Mouse (Mus musculus) heart, embryonic 10.5 days (tissue): ENCODE data around the gene Krtap2-4. TPM values are rescaled to one million over a fixed set of nuclear protein-coding genes. Genes with fewer than 3 reads are reported as not detected.
"Not testable (repeated sequence)": the region's sequence is repeated elsewhere in the genome, so short reads cannot be mapped to it uniquely, and the experiment has no call there.

ENCODE experiments used
- DNase-seq: peaks from one replicate; pipeline ENCODE4 v3.0.0-alpha.2; 2017; ENCODE audit warnings: low spot score
- H3K27ac ChIP-seq: fragments of 300-500 bp; sonication (generic); 2 replicates; pipeline ENCODE4 v1.5.1; 2016; ENCODE audit warnings: mild to moderate bottlenecking
- H3K27me3 ChIP-seq: fragments of 300-500 bp; sonication (generic); 2 replicates; pipeline ENCODE4 v1.6.1; 2016; ENCODE audit warnings: mild to moderate bottlenecking; ENCODE audit not compliant: poor library complexity, insufficient read depth, severe bottlenecking
- H3K36me3 ChIP-seq: fragments of 300-500 bp; sonication (generic); 2 replicates; pipeline ENCODE4 v1.6.1; 2016; ENCODE audit warnings: mild to moderate bottlenecking, moderate library complexity
- H3K4me1 ChIP-seq: fragments of 300-500 bp; sonication (generic); 2 replicates; pipeline ENCODE4 v1.6.1; 2016; ENCODE audit warnings: mild to moderate bottlenecking
- H3K4me3 ChIP-seq: fragments of 300-500 bp; sonication (generic); 2 replicates; pipeline ENCODE4 v1.5.1; 2016; ENCODE audit warnings: mild to moderate bottlenecking, moderate library complexity
- H3K9me3 ChIP-seq: fragments of 300-500 bp; sonication (generic); 2 replicates; pipeline ENCODE4 v1.6.1; 2016; ENCODE audit warnings: mild to moderate bottlenecking, moderate library complexity
- WGBS: fragments of 180-500 bp; shearing (Covaris S2); methylation state at CpG from one replicate; pipeline ENCODE4 v1.1.7; 2016; 5-methylcytosine and 5-hydroxymethylcytosine counted together
- polyA plus RNA-seq: library from polyadenylated mRNA; unstranded; fragments of >200 nt; fragmentation: Nextera tagmentation; extraction: Ambion mirVana; gene quantifications from 2 replicates; pipeline ENCODE4 v1.2.1, GENCODE M21; 2016

Gene Krtap2-4
- polyA plus RNA-seq, 1 experiment from 2014 or later: not detected

GRCm38 (mm10) chr11:99630890-99631289, 16.2 kb upstream of the Krtap2-4 start:
- peaks cover 4% of the 10 kb centered on the region; the same call in 1 of the 2 replicates for H3K4me1 ChIP-seq
- no peak for DNase-seq
- 73% methylated on average over 3 of the region's 3 CpGs for WGBS
- no peak overlapping the region for H3K4me3 ChIP-seq
- peaks cover 7% of the 10 kb centered on the region for H3K27me3 ChIP-seq
- H3K27ac ChIP-seq: no peak overlapping the region
- H3K36me3 ChIP-seq: no peaks in the 10 kb centered on the region
- no peaks in the 10 kb centered on the region for H3K9me3 ChIP-seq

DNA sequence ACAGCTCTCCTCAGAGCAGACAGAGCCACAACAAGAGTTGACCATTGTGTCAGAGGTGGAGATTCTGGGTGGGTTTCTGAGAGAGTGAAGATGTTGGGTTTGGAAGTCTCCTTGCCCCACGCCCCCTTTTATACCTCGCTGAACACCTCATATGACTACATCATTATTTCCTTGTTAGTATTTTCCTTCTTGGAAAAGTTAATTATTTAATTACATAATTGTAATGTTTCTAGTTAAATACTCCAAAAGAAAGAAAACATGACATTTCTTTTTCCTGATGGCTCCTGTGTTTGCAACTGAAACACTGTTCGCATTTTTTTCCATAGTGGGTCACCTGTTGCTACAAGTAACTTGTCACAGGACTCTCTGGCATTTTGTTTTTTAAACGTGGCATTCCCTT, 13.5 kb upstream of the Krtap2-4 start, which contains the start of gene Krtap4-1:
Krtap4-1 (minus strand) TSS at position 101 of the 400 bp plus-strand sequence.
- Histone ChIP-seq H3K9me3 (no peaks in the 10 kb centered on the region), H3K4me3 (no peak within 1 kb of the TSS), H3K36me3 (no peaks in the 10 kb centered on the region), H3K4me1 (no peaks in the 10 kb centered on the region), H3K27ac (no peak within 1 kb of the TSS), H3K27me3 (peaks cover 4% of the 10 kb centered on the region)
- no peak for DNase-seq
- 68% methylated on average over 4 of the region's 4 CpGs for WGBS

GRCm38 (mm10) chr11:99620335-99620734, 5.7 kb upstream of the Krtap2-4 start, which contains the start of gene Gm11562:
Gm11562 (minus strand) TSS chr11:99620435.
- WGBS: 75% methylated on average over 2 of the region's 2 CpGs
- H3K9me3 ChIP-seq: no peaks in the 10 kb centered on the region

GRCm38 (mm10) chr11:99610089-99610488, 4.6 kb downstream of the Krtap2-4 start, which contains the start of gene Gm11937:
Gm11937 (minus strand) TSS chr11:99610189.
- not testable (repeated sequence) for H3K9me3 ChIP-seq, H3K27me3 ChIP-seq, H3K4me1 ChIP-seq, H3K27ac ChIP-seq, DNase-seq, H3K4me3 ChIP-seq, H3K36me3 ChIP-seq
- WGBS: 66% methylated on average over 1 of the region's 2 CpGs

More at GRCm38 (mm10) chr11:99620335-99620734, 5.7 kb upstream of the Krtap2-4 start, which contains the start of gene Gm11562:
- no peaks in the 10 kb centered on the region for H3K4me1 ChIP-seq
- H3K27me3 ChIP-seq: no peaks in the 10 kb centered on the region
- no peaks in the 10 kb centered on the region for H3K36me3 ChIP-seq
- no peak within 1 kb of the TSS for H3K4me3 ChIP-seq
- DNase-seq: no peak
- no peak within 1 kb of the TSS for H3K27ac ChIP-seq

DNA sequence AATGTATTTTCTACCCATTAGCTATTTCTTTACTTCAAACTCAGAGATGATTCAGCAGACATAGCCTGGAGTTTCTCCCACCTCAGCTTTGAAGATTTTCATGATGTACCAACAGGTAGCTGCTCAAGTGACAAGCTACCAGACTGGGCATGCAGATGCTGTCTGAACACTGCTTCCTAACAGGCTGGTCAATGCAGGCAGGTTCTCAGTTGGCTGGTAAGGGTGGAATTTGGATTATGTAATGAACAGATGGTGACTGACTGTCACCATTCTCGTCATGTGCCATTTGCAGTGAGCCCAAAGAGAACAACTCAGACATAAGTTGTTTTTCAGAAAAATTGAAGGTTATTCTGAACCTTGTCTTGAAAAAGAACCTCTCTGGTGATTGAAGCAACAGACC, 5.5 kb downstream of the Krtap2-4 start:
- no peaks in the 10 kb centered on the region for H3K9me3 ChIP-seq
- H3K4me1 ChIP-seq: no peaks in the 10 kb centered on the region
- no peaks in the 10 kb centered on the region for H3K36me3 ChIP-seq
- WGBS: 65% methylated on average over 1 of the region's 1 CpGs
- DNase-seq: no peak
- H3K27me3 ChIP-seq: no peaks in the 10 kb centered on the region
- no peak overlapping the region for H3K4me3 ChIP-seq
- no peak overlapping the region for H3K27ac ChIP-seq

DNA sequence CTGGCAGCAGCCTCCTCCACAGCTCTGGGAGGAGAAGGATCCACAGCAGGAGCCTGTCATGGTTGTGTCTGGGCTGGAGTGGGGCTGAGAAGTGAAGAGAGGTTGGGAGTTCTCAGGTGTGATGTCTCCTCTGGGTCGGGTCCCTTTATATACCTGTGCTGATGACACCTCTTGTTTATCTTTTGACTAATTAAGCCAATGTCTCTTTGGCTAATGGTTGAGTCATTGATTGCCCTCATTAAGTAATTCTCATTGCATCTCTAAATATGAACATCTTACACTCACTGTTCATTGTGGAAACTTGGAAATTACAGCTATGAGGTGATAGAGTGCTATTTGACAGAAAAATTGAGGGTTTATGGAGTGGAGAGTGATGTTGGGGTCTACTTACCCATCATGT, 11.4 kb downstream of the Krtap2-4 start, which contains the start of gene Gm11938:
Gm11938 (minus strand) TSS at position 101 of the 400 bp plus-strand sequence.
- not testable (repeated sequence) for H3K4me1 ChIP-seq, H3K9me3 ChIP-seq, H3K4me3 ChIP-seq, H3K27me3 ChIP-seq, H3K36me3 ChIP-seq, DNase-seq, H3K27ac ChIP-seq
- 53% methylated on average over 1 of the region's 1 CpGs for WGBS

DNA sequence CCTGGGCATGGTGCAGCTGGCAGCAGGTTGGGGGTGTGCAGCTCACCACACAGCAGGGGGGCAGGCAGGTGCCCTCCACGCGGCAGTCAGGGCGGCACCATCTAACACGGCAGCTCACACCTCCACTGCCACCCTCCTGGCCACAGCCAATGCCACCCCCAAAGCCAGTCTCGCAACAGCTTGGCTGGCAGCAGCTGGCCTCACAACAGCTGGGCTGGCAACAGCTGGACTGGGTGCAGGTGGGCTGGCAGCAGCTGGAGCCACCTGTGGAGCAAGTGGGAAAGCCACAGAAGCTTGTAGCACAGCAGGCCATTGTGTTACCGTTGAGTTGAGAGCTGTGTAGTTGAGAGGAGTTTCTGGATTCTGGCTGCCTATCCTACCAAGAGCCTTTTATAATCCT, 16.9 kb downstream of the Krtap2-4 start, which contains the start of gene Krtap9-3:
Krtap9-3 (minus strand) TSS at position 364 of the 400 bp plus-strand sequence.
- not testable (repeated sequence) for H3K4me1 ChIP-seq, H3K27ac ChIP-seq, H3K4me3 ChIP-seq, H3K9me3 ChIP-seq, H3K27me3 ChIP-seq, H3K36me3 ChIP-seq, DNase-seq
- WGBS: 78% methylated on average over 6 of the region's 6 CpGs

DNA sequence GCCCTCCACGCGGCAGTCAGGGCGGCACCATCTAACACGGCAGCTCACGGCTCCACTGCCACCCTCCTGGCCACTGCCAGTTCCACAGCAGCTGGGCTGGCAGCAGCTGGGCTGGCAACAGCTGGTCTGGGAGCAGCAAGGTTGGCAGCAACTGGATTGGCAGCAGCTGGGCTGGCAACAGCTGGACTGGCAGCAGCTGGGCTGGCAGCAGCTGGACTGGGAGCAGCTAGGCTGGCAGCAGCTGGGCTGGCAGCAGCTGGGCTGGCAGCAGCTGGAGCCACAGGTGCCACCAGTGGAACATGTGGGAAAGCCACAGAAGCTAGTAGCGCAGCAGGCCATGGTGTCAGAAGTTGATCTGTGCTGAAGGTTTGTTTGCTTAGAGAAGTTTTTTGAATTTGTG, 23.7 kb downstream of the Krtap2-4 start, which contains the start of gene Krtap1-3:
Krtap1-3 (minus strand) TSS at position 359 of the 400 bp plus-strand sequence.
- Histone ChIP-seq H3K27ac (no peak within 1 kb of the TSS), H3K27me3 (no peaks in the 10 kb centered on the region), H3K9me3 (no peaks in the 10 kb centered on the region), H3K36me3 (no peaks in the 10 kb centered on the region), H3K4me3 (no peak within 1 kb of the TSS), H3K4me1 (no peaks in the 10 kb centered on the region)
- 83% methylated on average over 6 of the region's 6 CpGs for WGBS
- no peak for DNase-seq

GRCm38 (mm10) chr11:99585096-99585495, 29.6 kb downstream of the Krtap2-4 start:
- H3K9me3 ChIP-seq: no peaks in the 10 kb centered on the region
- 89% methylated on average over 7 of the region's 7 CpGs for WGBS
- no peak for DNase-seq

GRCm38 (mm10) chr11:99583245-99583704, 31.4 kb downstream of the Krtap2-4 start, which contains the start of gene Krtap1-4:
Krtap1-4 (minus strand) TSS chr11:99583654.
- DNase-seq: no peak
- 89% methylated on average over 5 of the region's 5 CpGs for WGBS
- no peak within 1 kb of the TSS for H3K4me3 ChIP-seq

More at GRCm38 (mm10) chr11:99585096-99585495, 29.6 kb downstream of the Krtap2-4 start:
- Histone ChIP-seq H3K27ac (no peak overlapping the region), H3K4me3 (no peak overlapping the region), H3K4me1 (no peaks in the 10 kb centered on the region), H3K36me3 (no peaks in the 10 kb centered on the region), H3K27me3 (0 out of 2 replicates have a peak, but pooled peaks cover 5% of the 10 kb centered on the region)

DNA sequence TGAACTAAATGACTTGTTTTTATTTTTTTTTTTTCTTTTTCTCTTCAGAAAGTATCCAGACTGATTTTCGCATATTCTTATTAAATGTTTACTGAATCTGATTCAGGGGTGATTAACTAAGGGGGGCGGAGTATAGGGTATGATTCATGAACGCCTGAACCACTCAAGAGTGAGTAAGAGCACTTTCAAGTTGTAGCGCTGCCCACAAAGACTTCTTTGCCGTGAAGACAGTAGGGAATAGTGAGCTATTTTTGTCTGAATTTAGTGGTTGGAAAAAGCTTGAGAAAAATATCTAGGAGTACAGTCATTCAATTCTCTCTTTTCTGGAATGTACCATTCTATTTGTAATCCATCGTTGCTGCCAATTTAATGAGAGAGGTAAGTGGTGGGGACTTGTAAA, 33.1 kb downstream of the Krtap2-4 start:
- no peak overlapping the region for H3K27ac ChIP-seq
- whole genome bisulfite sequencing: 80% methylated on average over 6 of the region's 6 CpGs
- no peaks in the 10 kb centered on the region for H3K4me1 ChIP-seq
- no peaks in the 10 kb centered on the region for H3K9me3 ChIP-seq
- H3K27me3 ChIP-seq: 0 out of 2 replicates have a peak, but pooled peaks cover 5% of the 10 kb centered on the region
- DNase-seq: no peak
- no peaks in the 10 kb centered on the region for H3K36me3 ChIP-seq
- H3K4me3 ChIP-seq: no peak overlapping the region

More at GRCm38 (mm10) chr11:99583245-99583704, 31.4 kb downstream of the Krtap2-4 start, which contains the start of gene Krtap1-4:
- Histone ChIP-seq H3K27me3 (0 out of 2 replicates have a peak, but pooled peaks cover 5% of the 10 kb centered on the region), H3K4me1 (no peaks in the 10 kb centered on the region), H3K9me3 (no peaks in the 10 kb centered on the region), H3K36me3 (no peaks in the 10 kb centered on the region), H3K27ac (no peak within 1 kb of the TSS)

DNA sequence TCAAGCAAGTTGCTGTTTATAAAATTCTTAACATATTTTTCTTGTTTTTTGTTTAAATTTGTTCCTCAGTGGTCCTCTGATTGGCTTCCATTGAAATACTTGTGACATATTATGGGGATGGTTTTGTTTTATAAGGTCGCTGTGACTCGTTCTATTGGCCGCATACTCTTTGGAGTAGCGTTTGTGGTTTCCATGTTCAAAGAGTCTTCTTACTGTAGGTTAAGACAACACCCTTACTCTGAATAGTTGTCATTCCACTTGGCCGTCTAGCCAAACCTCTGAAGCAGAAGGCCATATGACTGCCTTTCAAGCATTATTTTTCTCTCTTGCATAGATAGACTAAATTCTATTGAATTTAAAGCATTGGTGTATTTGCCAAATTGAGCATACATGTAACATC, 33.6 kb downstream of the Krtap2-4 start:
- DNase-seq: no peak
- 86% methylated on average over 5 of the region's 5 CpGs for WGBS
- 0 out of 2 replicates have a peak, but pooled peaks cover 5% of the 10 kb centered on the region for H3K27me3 ChIP-seq
- H3K4me3 ChIP-seq: no peak overlapping the region
- no peak overlapping the region for H3K27ac ChIP-seq
- H3K36me3 ChIP-seq: no peaks in the 10 kb centered on the region
- H3K4me1 ChIP-seq: no peaks in the 10 kb centered on the region
- H3K9me3 ChIP-seq: no peaks in the 10 kb centered on the region

DNA sequence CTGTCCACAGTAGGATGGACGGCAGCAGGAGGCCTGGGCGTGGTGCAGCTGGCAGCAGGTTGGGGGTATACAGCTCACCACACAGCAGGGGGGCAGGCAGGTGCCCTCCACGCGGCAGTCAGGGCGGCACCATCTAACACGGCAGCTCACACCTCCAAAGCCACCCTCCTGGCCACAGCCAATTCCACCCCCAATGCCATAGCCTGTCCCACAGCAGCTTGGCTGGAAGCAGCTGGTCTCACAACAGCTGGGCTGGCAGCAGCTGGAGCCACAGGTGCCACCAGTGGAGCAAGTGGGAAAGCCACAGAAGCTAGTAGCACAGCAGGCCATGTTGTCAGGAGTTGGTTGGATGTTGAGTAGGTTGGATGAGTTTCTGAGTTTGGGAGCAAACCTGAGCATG, 34.0 kb downstream of the Krtap2-4 start, which contains the start of gene Krtap1-5:
Krtap1-5 (minus strand) TSS at position 381 of the 400 bp plus-strand sequence.
- H3K27me3 ChIP-seq: 0 out of 2 replicates have a peak, but pooled peaks cover 5% of the 10 kb centered on the region
- DNase-seq: no peak
- 73% methylated on average over 6 of the region's 6 CpGs for WGBS

More for the DNA sequence above, 34.0 kb downstream of the Krtap2-4 start, which contains the start of gene Krtap1-5:
- H3K4me3 ChIP-seq: no peak within 1 kb of the TSS
- no peaks in the 10 kb centered on the region for H3K4me1 ChIP-seq
- no peak within 1 kb of the TSS for H3K27ac ChIP-seq
- H3K9me3 ChIP-seq: no peaks in the 10 kb centered on the region
- H3K36me3 ChIP-seq: no peaks in the 10 kb centered on the region
